Mouse (Mus musculus): ENCODE measurements around the gene Rsrc1.

GRCm38 (mm10) chr3:66981706-66982105, 516 bp downstream of the Rsrc1 start, which contains the start of gene Shox2:
- no peak for TF ChIP-seq CTCF (IDR thresholded peaks at IDR 0.05; ENCODE audit: low read depth, low read length)
- TF ChIP-seq POLR2A (IDR thresholded peaks at IDR 0.05; ENCODE audit: insufficient read depth, low read length), result no peak
